Mouse (Mus musculus) erythroblast, embryonic 14.5 days (primary cell): ENCODE measurements around the gene Sult5a1.

Experiments used
- GATA1 ChIP-seq: IDR thresholded peaks from 2 replicates; pipeline ENCODE4 v1.6.1; 2012; ENCODE audit warnings: low read length, inconsistent platforms, mixed read lengths
- TAL1 ChIP-seq: IDR thresholded peaks from 3 replicates; pipeline ENCODE4 v1.6.1; 2012; ENCODE audit warnings: low read length, inconsistent platforms, mixed read lengths

- TF ChIP-seq GATA1 (no peak), TAL1 (no peak)
These were observed 44.2 kb upstream of the Sult5a1 start for GRCm38 (mm10) chr8:123202288-123202687.
